11 mouse cellular contexts compared by ENCODE assay signal in the genomic region with DNA sequence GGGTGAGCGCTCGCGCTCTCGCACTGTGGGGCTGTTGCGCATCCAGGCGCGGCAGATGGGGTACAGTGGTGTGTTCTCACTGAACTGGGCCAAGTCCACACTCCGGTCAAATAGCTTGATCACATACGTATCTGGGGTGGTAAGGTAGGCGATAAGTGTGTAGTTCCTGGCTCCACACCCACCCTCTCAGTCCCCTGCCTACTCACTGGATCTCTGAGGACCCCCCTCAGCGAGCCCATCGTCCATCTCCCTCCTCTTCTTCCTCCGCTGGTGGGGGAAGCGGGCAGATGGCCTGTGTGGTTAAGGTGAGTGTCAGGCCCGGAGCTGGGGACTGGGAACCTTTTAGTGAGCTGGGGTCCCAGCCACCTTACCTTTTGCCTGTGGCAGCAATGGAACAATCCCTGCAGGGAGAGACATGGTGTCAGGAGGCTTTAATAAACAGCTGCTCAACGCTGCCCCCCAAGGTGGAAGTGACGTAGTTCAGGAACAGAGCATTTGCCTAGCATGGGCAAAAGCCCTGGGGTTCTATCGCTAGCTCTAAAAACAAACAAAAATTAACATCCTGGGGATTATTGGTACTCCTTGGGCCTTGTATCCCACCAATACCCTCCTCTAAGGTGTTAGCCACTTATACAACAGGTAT. TPM values are rescaled to one million over a fixed set of nuclear protein-coding genes. Genes with fewer than 3 reads are reported as not detected.
DNase-seq lines count a peak whose midpoint lies in the region; ATAC-seq and TF ChIP-seq lines count a peak whose summit lies in the region.
"Had no signal": no experiment of that assay in that cellular context is flagged by ENCODE, and none has a peak within 500 bp of the region (broad histone marks: within the 10 kb centered on the region; RNA-seq: fewer than 3 reads in every experiment).

No protein-coding gene starts in this region.

- no peak overlapping the region for H3K4me2 ChIP-seq in forebrain, postnatal 0 days (ENCODE audit: low read depth)
- H3K4me2 ChIP-seq in forebrain, embryonic 12.5 days = no peak overlapping the region
- H3K4me2 ChIP-seq in midbrain, embryonic 16.5 days (ENCODE audit: low read length) = no peak overlapping the region
- H3K4me2 ChIP-seq in stomach, embryonic 16.5 days (ENCODE audit: low read depth, low read length) = 0 out of 2 replicates have a peak overlapping the region, but pooled peaks have one; percentile 97
- H3K4me2 ChIP-seq: hindbrain, embryonic 15.5 days; limb, embryonic 15.5 days had no signal

- no peaks in the 10 kb centered on the region for H3K9me3 ChIP-seq in forebrain, postnatal 0 days (ENCODE audit: low read length)
- H3K9me3 ChIP-seq in forebrain, embryonic 12.5 days = no peaks in the 10 kb centered on the region
- H3K9me3 ChIP-seq in midbrain, embryonic 10.5 days (replicated peaks) = no peaks in the 10 kb centered on the region
- no peaks in the 10 kb centered on the region for H3K9me3 ChIP-seq in midbrain, embryonic 16.5 days (replicated peaks; ENCODE audit: control insufficient read depth, low read length, poor library complexity, severe bottlenecking)
- no peaks in the 10 kb centered on the region for H3K9me3 ChIP-seq in stomach, embryonic 16.5 days (replicated peaks; ENCODE audit: control insufficient read depth, low read length)
- H3K9me3 ChIP-seq: hindbrain, embryonic 15.5 days; limb, embryonic 15.5 days; midbrain, embryonic 13.5 days had no signal

- TF ChIP-seq CTCF in forebrain, postnatal 0 days (IDR thresholded peaks at IDR 0.05; ENCODE audit: low read depth) = 0 out of 2 replicates have a peak, but pooled peaks have one; percentile 16
- TF ChIP-seq CTCF in cortical plate, adult 2 months (IDR thresholded peaks at IDR 0.05; ENCODE audit: extremely low read depth, insufficient read depth, low read length) = peak; percentile 26; the same call in 1 of the 2 replicates

- 94% methylated on average over 18 of the region's 18 CpGs for WGBS in forebrain, postnatal 0 days
- 94% methylated on average over 18 of the region's 18 CpGs for WGBS in forebrain, embryonic 12.5 days
- WGBS in midbrain, embryonic 10.5 days = 93% methylated on average over 18 of the region's 18 CpGs
- 93% methylated on average over 18 of the region's 18 CpGs for WGBS in midbrain, embryonic 16.5 days
- 93% methylated on average over 18 of the region's 18 CpGs for WGBS in stomach, embryonic 16.5 days

- peaks cover 27% of the 10 kb centered on the region for H3K36me3 ChIP-seq in forebrain, postnatal 0 days (ENCODE audit: insufficient read depth)
- H3K36me3 ChIP-seq in forebrain, embryonic 12.5 days (replicated peaks) = peaks cover 41% of the 10 kb centered on the region
- peaks cover 44% of the 10 kb centered on the region for H3K36me3 ChIP-seq in midbrain, embryonic 10.5 days
- peaks cover 19% of the 10 kb centered on the region for H3K36me3 ChIP-seq in midbrain, embryonic 16.5 days (ENCODE audit: control insufficient read depth, insufficient read depth, low read length)
- peaks cover 8% of the 10 kb centered on the region; the same call in 1 of the 2 replicates for H3K36me3 ChIP-seq in stomach, embryonic 16.5 days (ENCODE audit: control insufficient read depth, insufficient read depth, low read length)

- H3K4me3 ChIP-seq in forebrain, postnatal 0 days (ENCODE audit: low read depth, low read length) = no peak overlapping the region
- no peak overlapping the region for H3K4me3 ChIP-seq in forebrain, embryonic 12.5 days (replicated peaks)
- peak overlapping the region; percentile 26; the same call in 1 of the 2 replicates for H3K4me3 ChIP-seq in midbrain, embryonic 10.5 days
- no peak overlapping the region for H3K4me3 ChIP-seq in midbrain, embryonic 16.5 days (ENCODE audit: low read depth, low read length)
- no peak overlapping the region for H3K4me3 ChIP-seq in cortical plate, adult 2 months (ENCODE audit: insufficient read depth, low read length)
- no peak overlapping the region for H3K4me3 ChIP-seq in stomach, embryonic 16.5 days (replicated peaks; ENCODE audit: low read length)
- H3K4me3 ChIP-seq: limb, embryonic 15.5 days had no signal

- peaks cover 21% of the 10 kb centered on the region for H3K4me1 ChIP-seq in forebrain, postnatal 0 days (ENCODE audit: insufficient read depth)
- peaks cover 40% of the 10 kb centered on the region for H3K4me1 ChIP-seq in forebrain, embryonic 12.5 days
- H3K4me1 ChIP-seq in midbrain, embryonic 10.5 days = peaks cover 40% of the 10 kb centered on the region
- peaks cover 28% of the 10 kb centered on the region for H3K4me1 ChIP-seq in midbrain, embryonic 16.5 days (ENCODE audit: control insufficient read depth, insufficient read depth, low read length)
- no peaks in the 10 kb centered on the region for H3K4me1 ChIP-seq in cortical plate, adult 2 months (ENCODE audit: control insufficient read depth, insufficient read depth, low read length)
- H3K4me1 ChIP-seq in stomach, embryonic 16.5 days (ENCODE audit: control insufficient read depth, insufficient read depth, low read length) = peaks cover 24% of the 10 kb centered on the region

- no peak for ATAC-seq in forebrain, postnatal 0 days
- no peak for ATAC-seq in forebrain, embryonic 12.5 days (ENCODE audit: low FRiP score)
- ATAC-seq in midbrain, embryonic 16.5 days = no peak
- ATAC-seq in stomach, embryonic 16.5 days (ENCODE audit: insufficient read depth, low FRiP score) = no peak
- ATAC-seq: midbrain, embryonic 13.5 days had no signal

- no peak for DNase-seq in forebrain, postnatal 0 days
- DNase-seq in midbrain, embryonic 10.5 days (ENCODE audit: low spot score) = no peak
- no peak for DNase-seq in urinary bladder, adult 18-20 months (ENCODE audit: low spot score in 2 of 2)
- no peak for DNase-seq in adrenal gland, postnatal 25 days

- no peak overlapping the region for H3K27ac ChIP-seq in forebrain, postnatal 0 days (ENCODE audit: low read depth, low read length)
- no peak overlapping the region for H3K27ac ChIP-seq in forebrain, embryonic 12.5 days
- H3K27ac ChIP-seq in midbrain, embryonic 10.5 days (replicated peaks) = no peak overlapping the region
- no peak overlapping the region for H3K27ac ChIP-seq in midbrain, embryonic 16.5 days (ENCODE audit: low read length)
- H3K27ac ChIP-seq in cortical plate, adult 2 months (ENCODE audit: insufficient read depth, low read length) = no peak overlapping the region
- no peak overlapping the region for H3K27ac ChIP-seq in stomach, embryonic 16.5 days (ENCODE audit: low read length)
- H3K27ac ChIP-seq: hindbrain, embryonic 15.5 days; limb, embryonic 15.5 days; midbrain, embryonic 13.5 days had no signal

- H3K27me3 ChIP-seq in forebrain, postnatal 0 days (ENCODE audit: insufficient read depth, low read length) = no peaks in the 10 kb centered on the region
- H3K27me3 ChIP-seq in forebrain, embryonic 12.5 days = no peaks in the 10 kb centered on the region
- H3K27me3 ChIP-seq in midbrain, embryonic 10.5 days (ENCODE audit: low read depth, poor library complexity, severe bottlenecking) = 0 out of 2 replicates have a peak, but pooled peaks cover 4% of the 10 kb centered on the region
- no peaks in the 10 kb centered on the region for H3K27me3 ChIP-seq in midbrain, embryonic 16.5 days (ENCODE audit: control insufficient read depth, insufficient read depth, low read depth, low read length)
- no peaks in the 10 kb centered on the region for H3K27me3 ChIP-seq in stomach, embryonic 16.5 days (ENCODE audit: control insufficient read depth, insufficient read depth, low read length)
- H3K27me3 ChIP-seq: hindbrain, embryonic 15.5 days; limb, embryonic 15.5 days had no signal

- no peak for TF ChIP-seq POLR2A in cortical plate, adult 2 months (IDR thresholded peaks at IDR 0.05; ENCODE audit: extremely low read depth, insufficient read depth, low read length)

- H3K9ac ChIP-seq in forebrain, postnatal 0 days = no peak overlapping the region
- H3K9ac ChIP-seq in forebrain, embryonic 12.5 days = no peak overlapping the region
- H3K9ac ChIP-seq in midbrain, embryonic 16.5 days (ENCODE audit: low read depth, low read length) = no peak overlapping the region
- H3K9ac ChIP-seq in stomach, embryonic 16.5 days (ENCODE audit: low read length) = no peak overlapping the region
- H3K9ac ChIP-seq: hindbrain, embryonic 15.5 days; limb, embryonic 15.5 days; midbrain, embryonic 13.5 days had no signal

RNA-seq across cellular contexts. Expression of a gene that starts 2.6 kb away (rescaled TPM):
- 16.0 and 19.2 TPM in 2 replicates for total RNA-seq in forebrain, postnatal 0 days (2014; rRNA removed)
- polyA plus RNA-seq in forebrain, postnatal 0 days (2015; fragmentation: Nextera tagmentation; extraction: Ambion mirVana) = 49.5 and 53.0 TPM in 2 replicates
- 51.7 and 63.1 TPM in 2 replicates for polyA plus RNA-seq in forebrain, embryonic 12.5 days (2016; fragmentation: Nextera tagmentation; extraction: Ambion mirVana)
- polyA plus RNA-seq in midbrain, embryonic 10.5 days (2016; fragmentation: Nextera tagmentation; extraction: Ambion mirVana) = 45.9 and 46.7 TPM in 2 replicates
- polyA plus RNA-seq in midbrain, embryonic 16.5 days (2015; fragmentation: Nextera tagmentation; extraction: Ambion mirVana) = 52.1 and 63.8 TPM in 2 replicates
- 71.9 and 72.7 TPM in 2 replicates for polyA plus RNA-seq in cortical plate, adult 2 months (2012; rRNA removed)
- polyA plus RNA-seq in stomach, embryonic 16.5 days (2015; fragmentation: Nextera tagmentation; extraction: Ambion mirVana) = 53.8 and 58.5 TPM in 2 replicates
- 56.9 and 67.6 TPM in 2 replicates for total RNA-seq in adrenal gland, postnatal 25 days (2021)

RNA-seq across cellular contexts. Expression of a gene that starts 4.9 kb away (rescaled TPM):
- total RNA-seq in forebrain, postnatal 0 days (2014; rRNA removed) = 9.0 and 14.8 TPM in 2 replicates
- polyA plus RNA-seq in forebrain, postnatal 0 days (2015; fragmentation: Nextera tagmentation; extraction: Ambion mirVana) = 2.2 and 3.8 TPM in 2 replicates
- polyA plus RNA-seq in forebrain, embryonic 12.5 days (2016; fragmentation: Nextera tagmentation; extraction: Ambion mirVana) = 16.1 and 18.6 TPM in 2 replicates
- polyA plus RNA-seq in midbrain, embryonic 10.5 days (2016; fragmentation: Nextera tagmentation; extraction: Ambion mirVana) = 13.4 and 17.1 TPM in 2 replicates
- 8.2 and 8.5 TPM in 2 replicates for polyA plus RNA-seq in midbrain, embryonic 16.5 days (2015; fragmentation: Nextera tagmentation; extraction: Ambion mirVana)
- 4.7 and 6.2 TPM in 2 replicates for polyA plus RNA-seq in cortical plate, adult 2 months (2012; rRNA removed)
- polyA plus RNA-seq in stomach, embryonic 16.5 days (2015; fragmentation: Nextera tagmentation; extraction: Ambion mirVana) = 10.3 and 12.6 TPM in 2 replicates
- 14.8 TPM in 2 replicates for total RNA-seq in adrenal gland, postnatal 25 days (2021)

RNA-seq across cellular contexts. Expression of a gene that starts 5.0 kb away (rescaled TPM):
- 2.9 and 4.1 TPM in 2 replicates for total RNA-seq in forebrain, postnatal 0 days (2014; rRNA removed)
- 12.7 and 14.0 TPM in 2 replicates for polyA plus RNA-seq in forebrain, postnatal 0 days (2015; fragmentation: Nextera tagmentation; extraction: Ambion mirVana)
- 7.9 and 8.4 TPM in 2 replicates for polyA plus RNA-seq in forebrain, embryonic 12.5 days (2016; fragmentation: Nextera tagmentation; extraction: Ambion mirVana)
- 6.1 and 6.2 TPM in 2 replicates for polyA plus RNA-seq in midbrain, embryonic 10.5 days (2016; fragmentation: Nextera tagmentation; extraction: Ambion mirVana)
- 7.5 and 11.2 TPM in 2 replicates for polyA plus RNA-seq in midbrain, embryonic 16.5 days (2015; fragmentation: Nextera tagmentation; extraction: Ambion mirVana)
- 11.0 and 11.3 TPM in 2 replicates for polyA plus RNA-seq in cortical plate, adult 2 months (2012; rRNA removed)
- polyA plus RNA-seq in stomach, embryonic 16.5 days (2015; fragmentation: Nextera tagmentation; extraction: Ambion mirVana) = 69.8 and 72.4 TPM in 2 replicates
- total RNA-seq in adrenal gland, postnatal 25 days (2021) = 30.2 and 33.5 TPM in 2 replicates

RNA-seq across cellular contexts. Expression of a gene that starts 6.1 kb away (rescaled TPM):
- 48.8 and 74.3 TPM in 2 replicates for total RNA-seq in forebrain, postnatal 0 days (2014; rRNA removed)
- 117 and 129 TPM in 2 replicates for polyA plus RNA-seq in forebrain, postnatal 0 days (2015; fragmentation: Nextera tagmentation; extraction: Ambion mirVana)
- 88.1 and 95.7 TPM in 2 replicates for polyA plus RNA-seq in forebrain, embryonic 12.5 days (2016; fragmentation: Nextera tagmentation; extraction: Ambion mirVana)
- polyA plus RNA-seq in midbrain, embryonic 10.5 days (2016; fragmentation: Nextera tagmentation; extraction: Ambion mirVana) = 93.2 and 99.5 TPM in 2 replicates
- 82.0 and 88.4 TPM in 2 replicates for polyA plus RNA-seq in midbrain, embryonic 16.5 days (2015; fragmentation: Nextera tagmentation; extraction: Ambion mirVana)
- 90.9 and 97.0 TPM in 2 replicates for polyA plus RNA-seq in cortical plate, adult 2 months (2012; rRNA removed)
- 73.4 and 80.7 TPM in 2 replicates for polyA plus RNA-seq in stomach, embryonic 16.5 days (2015; fragmentation: Nextera tagmentation; extraction: Ambion mirVana)
- total RNA-seq in adrenal gland, postnatal 25 days (2021) = 71.9 and 81.8 TPM in 2 replicates

RNA-seq across cellular contexts. Expression of a gene that starts 6.1 kb away (rescaled TPM):
- 5.5 and 9.9 TPM in 2 replicates for total RNA-seq in forebrain, postnatal 0 days (2014; rRNA removed)
- polyA plus RNA-seq in forebrain, postnatal 0 days (2015; fragmentation: Nextera tagmentation; extraction: Ambion mirVana) = 3.4 and 5.3 TPM in 2 replicates
- polyA plus RNA-seq in forebrain, embryonic 12.5 days (2016; fragmentation: Nextera tagmentation; extraction: Ambion mirVana) = 24.0 and 24.9 TPM in 2 replicates
- polyA plus RNA-seq in midbrain, embryonic 10.5 days (2016; fragmentation: Nextera tagmentation; extraction: Ambion mirVana) = 17.0 and 19.6 TPM in 2 replicates
- 18.6 and 19.2 TPM in 2 replicates for polyA plus RNA-seq in midbrain, embryonic 16.5 days (2015; fragmentation: Nextera tagmentation; extraction: Ambion mirVana)
- polyA plus RNA-seq in cortical plate, adult 2 months (2012; rRNA removed) = 4.7 and 5.5 TPM in 2 replicates
- 12.6 and 14.6 TPM in 2 replicates for polyA plus RNA-seq in stomach, embryonic 16.5 days (2015; fragmentation: Nextera tagmentation; extraction: Ambion mirVana)
- total RNA-seq in adrenal gland, postnatal 25 days (2021) = 6.3 and 8.0 TPM in 2 replicates
